Mouse (Mus musculus): ENCODE measurements at regions not wholly inside any gene's neighbourhood (a gene's known extent, or its start where the extent isn't known, plus 50 kb on each side); places are given as distances from the start of the nearest gene placed in this dataset.
A peak's percentile ranks its signal among the peaks of the same experiment; 100 is the strongest.

- TF ChIP-seq POLR2A (IDR thresholded peaks at IDR 0.05; ENCODE audit: control insufficient read depth, low read depth, low read length) (peak; percentile 34; the same call in 1 of the 2 replicates), CTCF (IDR thresholded peaks at IDR 0.05; ENCODE audit: control insufficient read depth, insufficient read depth, insufficient replicate concordance, low read depth, low read length) (peak; percentile 42; the same call in 1 of the 2 replicates)
These were observed 69.4 kb upstream of the Ptpn13 start for GRCm38 (mm10) chr5:103355372-103356300.

Measured in testis, adult 2 months (tissue).